ENCODE assay signal across 26 mouse cellular contexts in genomic region chr1:159149207-159149606, GRCm38 (mm10).
A peak's percentile ranks its signal among the peaks of the same experiment; 100 is the strongest.
DNase-seq lines count a peak whose midpoint lies in the region; ATAC-seq lines count a peak whose summit lies in the region.
"Had no signal": no experiment of that assay in that cellular context is flagged by ENCODE, and none has a peak within 500 bp of the region (broad histone marks: within the 10 kb centered on the region; RNA-seq: fewer than 3 reads in every experiment).

No protein-coding gene starts in this region.

- H3K4me3 ChIP-seq in hindbrain, embryonic 14.5 days (replicated peaks; ENCODE audit: low read length), result no peak overlapping the region
- no peak overlapping the region for H3K4me3 ChIP-seq in hindbrain, embryonic 10.5 days
- H3K4me3 ChIP-seq in neural tube, embryonic 13.5 days, result no peak overlapping the region
- H3K4me3 ChIP-seq in forebrain, embryonic 16.5 days (replicated peaks; ENCODE audit: low read length), result no peak overlapping the region
- H3K4me3 ChIP-seq in neural tube, embryonic 15.5 days (replicated peaks), result no peak overlapping the region
- H3K4me3 ChIP-seq: heart, embryonic 13.5 days; intestine, embryonic 15.5 days; liver, embryonic 13.5 days; megakaryocyte, embryonic 14.5 days; stomach, embryonic 15.5 days had no signal

- no peak for DNase-seq in hindbrain, embryonic 14.5 days (ENCODE audit: low spot score)
- no peak for DNase-seq in hindbrain, embryonic 10.5 days (ENCODE audit: low spot score)
- no peak for DNase-seq in neural tube, embryonic 10.5 days (ENCODE audit: extremely low spot score, low spot score)
- no peak for DNase-seq in kidney, postnatal 36 days
- DNase-seq in adrenal gland, adult 2 months, result no peak
- DNase-seq: adrenal gland, postnatal 10 days; cerebellum, adult 8-10 months; heart, postnatal 10 days; kidney, adult 2 months; kidney, postnatal 4 days; left cerebral cortex, postnatal 4 days; liver, embryonic 13.5 days; lung, adult 18-20 months; lung, postnatal 4 days; right cerebral cortex, postnatal 25 days; thymus, postnatal 14 days had no signal

- no peaks in the 10 kb centered on the region for H3K36me3 ChIP-seq in hindbrain, embryonic 14.5 days (replicated peaks; ENCODE audit: control insufficient read depth, insufficient read depth)
- no peaks in the 10 kb centered on the region for H3K36me3 ChIP-seq in hindbrain, embryonic 10.5 days
- no peaks in the 10 kb centered on the region for H3K36me3 ChIP-seq in neural tube, embryonic 13.5 days
- no peaks in the 10 kb centered on the region for H3K36me3 ChIP-seq in forebrain, embryonic 16.5 days (ENCODE audit: control insufficient read depth, insufficient read depth)
- no peaks in the 10 kb centered on the region for H3K36me3 ChIP-seq in neural tube, embryonic 15.5 days
- H3K36me3 ChIP-seq: G1E; heart, embryonic 13.5 days; intestine, embryonic 15.5 days; liver, embryonic 13.5 days; stomach, embryonic 15.5 days had no signal

- H3K9me3 ChIP-seq in hindbrain, embryonic 14.5 days (ENCODE audit: control insufficient read depth, low read length), result no peaks in the 10 kb centered on the region
- no peaks in the 10 kb centered on the region for H3K9me3 ChIP-seq in hindbrain, embryonic 10.5 days
- H3K9me3 ChIP-seq in neural tube, embryonic 13.5 days, result no peaks in the 10 kb centered on the region
- no peaks in the 10 kb centered on the region for H3K9me3 ChIP-seq in forebrain, embryonic 16.5 days (ENCODE audit: control insufficient read depth, low read length)
- H3K9me3 ChIP-seq in neural tube, embryonic 15.5 days (replicated peaks), result no peaks in the 10 kb centered on the region
- H3K9me3 ChIP-seq: G1E; heart, embryonic 13.5 days; intestine, embryonic 15.5 days; liver, embryonic 13.5 days; stomach, embryonic 15.5 days had no signal

- peak overlapping the region; percentile 35; the same call in 1 of the 2 replicates for H3K27ac ChIP-seq in hindbrain, embryonic 14.5 days
- no peak overlapping the region for H3K27ac ChIP-seq in hindbrain, embryonic 10.5 days
- peak overlapping the region; percentile 59 for H3K27ac ChIP-seq in neural tube, embryonic 13.5 days (replicated peaks)
- no peak overlapping the region for H3K27ac ChIP-seq in forebrain, embryonic 16.5 days (ENCODE audit: low read length)
- H3K27ac ChIP-seq in neural tube, embryonic 15.5 days (replicated peaks), result peak overlapping the region; percentile 15; the same call in 1 of the 2 replicates
- H3K27ac ChIP-seq: heart, embryonic 13.5 days; intestine, embryonic 15.5 days; liver, embryonic 13.5 days; stomach, embryonic 15.5 days had no signal

- no peaks in the 10 kb centered on the region; the same call in 1 of the 2 replicates for H3K4me1 ChIP-seq in hindbrain, embryonic 14.5 days (replicated peaks; ENCODE audit: control insufficient read depth, insufficient read depth, low read length)
- no peaks in the 10 kb centered on the region for H3K4me1 ChIP-seq in hindbrain, embryonic 10.5 days (replicated peaks)
- no peaks in the 10 kb centered on the region; the same call in 1 of the 2 replicates for H3K4me1 ChIP-seq in neural tube, embryonic 13.5 days (replicated peaks)
- peaks cover 8% of the 10 kb centered on the region; the same call in 1 of the 2 replicates for H3K4me1 ChIP-seq in forebrain, embryonic 16.5 days (replicated peaks; ENCODE audit: control insufficient read depth, insufficient read depth, low read length)
- H3K4me1 ChIP-seq in neural tube, embryonic 15.5 days, result peaks cover 15% of the 10 kb centered on the region; the same call in 1 of the 2 replicates
- H3K4me1 ChIP-seq: intestine, embryonic 15.5 days; liver, embryonic 13.5 days; stomach, embryonic 15.5 days had no signal

- WGBS in hindbrain, embryonic 14.5 days, result 91% methylated on average over 6 of the region's 6 CpGs
- 84% methylated on average over 6 of the region's 6 CpGs for WGBS in hindbrain, embryonic 10.5 days
- WGBS in neural tube, embryonic 13.5 days, result 89% methylated on average over 6 of the region's 6 CpGs
- WGBS in forebrain, embryonic 16.5 days, result 79% methylated on average over 6 of the region's 6 CpGs
- 90% methylated on average over 6 of the region's 6 CpGs for WGBS in neural tube, embryonic 15.5 days

- no peak overlapping the region for H3K9ac ChIP-seq in hindbrain, embryonic 14.5 days
- H3K9ac ChIP-seq in neural tube, embryonic 13.5 days, result no peak overlapping the region
- H3K9ac ChIP-seq in forebrain, embryonic 16.5 days (replicated peaks; ENCODE audit: low read depth, low read length), result no peak overlapping the region
- H3K9ac ChIP-seq in neural tube, embryonic 15.5 days (replicated peaks), result no peak overlapping the region
- H3K9ac ChIP-seq: heart, embryonic 13.5 days; intestine, embryonic 15.5 days; liver, embryonic 13.5 days; stomach, embryonic 15.5 days had no signal

- peak; percentile 51; the same call in 1 of the 2 replicates for ATAC-seq in hindbrain, embryonic 14.5 days (ENCODE audit: low FRiP score)
- no peak for ATAC-seq in neural tube, embryonic 13.5 days (ENCODE audit: low read depth)
- peak; percentile 54 for ATAC-seq in forebrain, embryonic 16.5 days
- ATAC-seq in neural tube, embryonic 15.5 days (ENCODE audit: low FRiP score), result peak; percentile 53
- ATAC-seq: intestine, embryonic 15.5 days; lung, postnatal 0 days had no signal

- no peaks in the 10 kb centered on the region for H3K27me3 ChIP-seq in hindbrain, embryonic 14.5 days (ENCODE audit: control insufficient read depth, insufficient read depth, low read length)
- no peaks in the 10 kb centered on the region for H3K27me3 ChIP-seq in hindbrain, embryonic 10.5 days (ENCODE audit: insufficient read depth, poor library complexity, severe bottlenecking)
- H3K27me3 ChIP-seq in neural tube, embryonic 13.5 days, result no peaks in the 10 kb centered on the region
- no peaks in the 10 kb centered on the region for H3K27me3 ChIP-seq in forebrain, embryonic 16.5 days (replicated peaks; ENCODE audit: control insufficient read depth, insufficient read depth, low read length)
- H3K27me3 ChIP-seq in neural tube, embryonic 15.5 days (replicated peaks), result no peaks in the 10 kb centered on the region
- H3K27me3 ChIP-seq: CH12.LX; heart, embryonic 13.5 days; intestine, embryonic 15.5 days; liver, embryonic 13.5 days; megakaryocyte, embryonic 14.5 days; stomach, embryonic 15.5 days had no signal

- H3K4me2 ChIP-seq in hindbrain, embryonic 14.5 days (replicated peaks), result no peak overlapping the region
- H3K4me2 ChIP-seq in neural tube, embryonic 13.5 days, result no peak overlapping the region
- no peak overlapping the region for H3K4me2 ChIP-seq in forebrain, embryonic 16.5 days (ENCODE audit: low read length)
- H3K4me2 ChIP-seq in neural tube, embryonic 15.5 days, result no peak overlapping the region
- H3K4me2 ChIP-seq: heart, embryonic 13.5 days; intestine, embryonic 15.5 days; liver, embryonic 13.5 days; stomach, embryonic 15.5 days had no signal

Comparison
In these comparisons a context has a peak if more than half of its experiments do, and no peak if none do; other contexts are left out.
1. H3K27ac ChIP-seq: peak in hindbrain, embryonic 14.5 days (single experiment), neural tube, embryonic 13.5 days (single experiment) and neural tube, embryonic 15.5 days (single experiment); none in hindbrain, embryonic 10.5 days (single experiment) and forebrain, embryonic 16.5 days (single experiment).